Mouse (Mus musculus): ENCODE results near the gene Aqp12. TPM values are rescaled to one million over a fixed set of nuclear protein-coding genes. Genes with fewer than 3 reads are reported as not detected.

Gene Aqp12
- polyA plus RNA-seq, 1 experiment from 2014 or later = not detected

DNA sequence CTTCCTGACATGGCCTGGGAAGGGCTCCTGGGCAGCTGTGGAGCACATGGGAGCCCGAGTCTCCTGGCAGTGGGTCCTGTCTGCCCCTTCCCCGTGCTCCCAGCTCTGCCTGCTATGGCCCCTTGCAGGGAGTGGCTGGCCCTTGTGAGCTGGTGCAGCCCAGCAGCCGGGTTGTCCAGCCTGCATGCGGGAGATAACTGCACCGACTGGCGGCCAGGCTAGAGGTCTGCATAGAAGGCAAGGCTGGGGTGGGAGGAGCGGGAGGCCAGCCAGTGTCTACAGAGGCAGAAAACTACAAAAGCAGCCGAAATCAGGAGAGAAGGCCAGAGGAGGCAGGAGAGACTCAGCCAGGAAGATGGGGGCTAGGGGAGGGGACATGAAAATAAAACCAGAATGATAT, 27.9 kb downstream of the Aqp12 start:
- Histone ChIP-seq H3K27me3 (ENCODE audit: control insufficient read depth, insufficient read depth, low read length) (no peaks in the 10 kb centered on the region), H3K36me3 (ENCODE audit: control insufficient read depth, insufficient read depth, low read length) (peaks cover 65% of the 10 kb centered on the region), H3K27ac (ENCODE audit: low read depth, low read length) (no peak overlapping the region), H3K9ac (replicated peaks; ENCODE audit: low read depth, low read length) (no peak overlapping the region), H3K4me3 (ENCODE audit: low read depth, low read length) (no peak overlapping the region), H3K4me1 (ENCODE audit: control insufficient read depth, insufficient read depth, low read length) (no peaks in the 10 kb centered on the region), H3K4me2 (ENCODE audit: low read depth, low read length) (no peak overlapping the region), H3K9me3 (ENCODE audit: control insufficient read depth, low read length) (no peaks in the 10 kb centered on the region)
- no peak for ATAC-seq (ENCODE audit: low read depth)
- WGBS = 62% methylated on average over 8 of the region's 8 CpGs

- no peaks in the 10 kb centered on the region for H3K4me1 ChIP-seq (ENCODE audit: control insufficient read depth, insufficient read depth, low read length)
- no peak overlapping the region for H3K9ac ChIP-seq (replicated peaks; ENCODE audit: low read depth, low read length)
- 79% methylated on average over 4 of the region's 4 CpGs for WGBS
- no peaks in the 10 kb centered on the region for H3K27me3 ChIP-seq (ENCODE audit: control insufficient read depth, insufficient read depth, low read length)
- ATAC-seq (ENCODE audit: low read depth) = no peak
- H3K36me3 ChIP-seq (ENCODE audit: control insufficient read depth, insufficient read depth, low read length) = peaks cover 74% of the 10 kb centered on the region
- no peak overlapping the region for H3K27ac ChIP-seq (ENCODE audit: low read depth, low read length)
- H3K9me3 ChIP-seq (ENCODE audit: control insufficient read depth, low read length) = no peaks in the 10 kb centered on the region
- no peak overlapping the region for H3K4me3 ChIP-seq (ENCODE audit: low read depth, low read length)
- no peak overlapping the region for H3K4me2 ChIP-seq (ENCODE audit: low read depth, low read length)
Measured at GRCm38 (mm10) chr1:93035981-93036380, 29.8 kb downstream of the Aqp12 start.

- no peak overlapping the region for H3K4me3 ChIP-seq (ENCODE audit: low read depth, low read length)
- WGBS = 89% methylated on average over 10 of the region's 10 CpGs
- H3K9ac ChIP-seq (replicated peaks; ENCODE audit: low read depth, low read length) = no peak overlapping the region
- no peaks in the 10 kb centered on the region for H3K4me1 ChIP-seq (ENCODE audit: control insufficient read depth, insufficient read depth, low read length)
- ATAC-seq (ENCODE audit: low read depth) = no peak
- H3K9me3 ChIP-seq (ENCODE audit: control insufficient read depth, low read length) = no peaks in the 10 kb centered on the region
- H3K4me2 ChIP-seq (ENCODE audit: low read depth, low read length) = no peak overlapping the region
- H3K36me3 ChIP-seq (ENCODE audit: control insufficient read depth, insufficient read depth, low read length) = peaks cover 62% of the 10 kb centered on the region
- H3K27ac ChIP-seq (ENCODE audit: low read depth, low read length) = no peak overlapping the region
- no peaks in the 10 kb centered on the region for H3K27me3 ChIP-seq (ENCODE audit: control insufficient read depth, insufficient read depth, low read length)
Measured at GRCm38 (mm10) chr1:93046153-93046789, 40.1 kb downstream of the Aqp12 start.

DNA sequence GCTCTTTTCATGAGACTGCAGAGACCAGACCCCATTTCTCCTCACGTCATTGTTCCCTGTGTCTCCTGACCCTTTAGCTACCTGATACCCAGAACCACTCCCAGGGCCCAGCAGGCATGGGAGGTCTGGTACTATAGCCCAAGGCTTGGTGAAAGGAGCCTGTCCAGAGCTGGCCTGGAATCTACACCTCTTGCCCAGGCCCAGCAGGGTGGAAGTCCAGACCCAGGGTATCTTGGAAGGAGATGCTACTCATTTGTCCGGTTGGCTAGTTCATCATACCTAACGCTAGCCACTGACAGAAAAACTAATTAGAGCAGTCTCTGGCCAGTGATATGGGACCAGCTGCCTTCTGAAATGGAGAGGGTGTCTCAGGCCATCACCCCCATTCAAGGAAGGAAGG, 43.9 kb downstream of the Aqp12 start:
- whole genome bisulfite sequencing = 88% methylated on average over 3 of the region's 3 CpGs
- Histone ChIP-seq H3K27me3 (ENCODE audit: control insufficient read depth, insufficient read depth, low read length) (no peaks in the 10 kb centered on the region), H3K36me3 (ENCODE audit: control insufficient read depth, insufficient read depth, low read length) (peaks cover 71% of the 10 kb centered on the region), H3K4me2 (ENCODE audit: low read depth, low read length) (no peak overlapping the region), H3K4me3 (ENCODE audit: low read depth, low read length) (no peak overlapping the region), H3K27ac (ENCODE audit: low read depth, low read length) (no peak overlapping the region), H3K9ac (replicated peaks; ENCODE audit: low read depth, low read length) (no peak overlapping the region), H3K4me1 (ENCODE audit: control insufficient read depth, insufficient read depth, low read length) (no peaks in the 10 kb centered on the region), H3K9me3 (ENCODE audit: control insufficient read depth, low read length) (no peaks in the 10 kb centered on the region)
- ATAC-seq (ENCODE audit: low read depth) = no peak

DNA sequence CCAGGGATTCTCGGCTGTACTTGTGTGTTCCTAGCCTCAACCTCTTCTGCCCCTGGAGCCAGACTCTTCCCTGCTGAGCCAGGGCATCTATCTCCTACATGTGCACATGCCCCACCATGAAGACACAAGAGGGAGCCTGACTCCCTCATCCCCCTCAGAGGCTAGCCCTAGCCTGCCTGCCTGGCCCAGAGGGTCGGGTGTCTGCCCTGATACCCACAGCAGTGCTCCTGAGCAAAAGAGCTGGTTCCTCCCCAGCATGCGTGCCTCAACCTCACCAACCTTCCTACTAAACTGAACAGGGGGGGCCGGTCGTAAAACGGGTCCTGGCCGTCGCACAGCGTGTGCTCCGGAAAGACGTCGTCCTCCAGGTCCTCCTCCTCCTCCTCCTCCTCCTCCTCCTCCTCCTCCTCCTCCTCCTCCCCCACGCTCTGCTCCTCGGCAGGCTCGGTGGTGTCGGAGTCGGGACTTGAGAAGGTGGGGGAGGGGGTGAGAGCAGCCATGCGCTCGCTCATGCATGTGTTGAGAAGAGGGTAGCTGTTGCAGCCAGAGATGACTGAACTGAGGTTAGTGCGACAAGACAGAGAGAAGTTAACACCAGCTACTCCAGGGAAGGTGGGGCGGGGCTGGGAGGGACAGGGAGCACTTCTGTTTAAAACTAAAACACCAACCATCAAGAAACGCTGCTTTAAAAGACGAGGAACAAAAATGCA, 45.1 kb downstream of the Aqp12 start:
- H3K4me2 ChIP-seq (ENCODE audit: low read depth, low read length) = no peak overlapping the region
- no peaks in the 10 kb centered on the region for H3K4me1 ChIP-seq (ENCODE audit: control insufficient read depth, insufficient read depth, low read length)
- no peaks in the 10 kb centered on the region for H3K9me3 ChIP-seq (ENCODE audit: control insufficient read depth, low read length)
- peaks cover 75% of the 10 kb centered on the region for H3K36me3 ChIP-seq (ENCODE audit: control insufficient read depth, insufficient read depth, low read length)
- 36% methylated on average over 22 of the region's 23 CpGs for WGBS
- no peak overlapping the region for H3K27ac ChIP-seq (ENCODE audit: low read depth, low read length)
- H3K4me3 ChIP-seq (ENCODE audit: low read depth, low read length) = no peak overlapping the region
- H3K9ac ChIP-seq (replicated peaks; ENCODE audit: low read depth, low read length) = no peak overlapping the region
- H3K27me3 ChIP-seq (ENCODE audit: control insufficient read depth, insufficient read depth, low read length) = no peaks in the 10 kb centered on the region
- no peak for ATAC-seq (ENCODE audit: low read depth)

Other genes with a start within 250 kb of the Aqp12 start
- gene Gpc1, start 174.7 kb upstream of the Aqp12 start, polyA plus RNA-seq (2014; fragmentation: Nextera tagmentation; extraction: Ambion mirVana) = 58.5 and 65.7 TPM in 2 replicates
- gene Ankmy1, start 103.4 kb upstream of the Aqp12 start, polyA plus RNA-seq (2014; fragmentation: Nextera tagmentation; extraction: Ambion mirVana) = 1.1 and 4.6 TPM in 2 replicates
- gene Dusp28, start 99.4 kb upstream of the Aqp12 start, polyA plus RNA-seq (2014; fragmentation: Nextera tagmentation; extraction: Ambion mirVana) = 15.9 and 18.0 TPM in 2 replicates
- gene Rnpepl1, start 95.6 kb upstream of the Aqp12 start, polyA plus RNA-seq (2014; fragmentation: Nextera tagmentation; extraction: Ambion mirVana) = 27.0 and 31.6 TPM in 2 replicates
- 53.6 and 58.4 TPM in 2 replicates for gene Capn10, start 72.0 kb upstream of the Aqp12 start, polyA plus RNA-seq (2014; fragmentation: Nextera tagmentation; extraction: Ambion mirVana)
- gene Gpr35, start 55.5 kb upstream of the Aqp12 start, polyA plus RNA-seq (2014; fragmentation: Nextera tagmentation; extraction: Ambion mirVana) = 0.44 and 0.95 TPM in 2 replicates
- gene Kif1a, start 95.6 kb downstream of the Aqp12 start, polyA plus RNA-seq (2014; fragmentation: Nextera tagmentation; extraction: Ambion mirVana) = 377 and 438 TPM in 2 replicates
- gene Agxt, start 128.9 kb downstream of the Aqp12 start, polyA plus RNA-seq (2014; fragmentation: Nextera tagmentation; extraction: Ambion mirVana) = not detected in 2 replicates
- gene 2310007B03Rik, start 154.6 kb downstream of the Aqp12 start, polyA plus RNA-seq (2014; fragmentation: Nextera tagmentation; extraction: Ambion mirVana) = not detected in 2 replicates
- 0.08 and 0.14 TPM in 2 replicates for gene Crocc2, start 162.4 kb downstream of the Aqp12 start, polyA plus RNA-seq (2014; fragmentation: Nextera tagmentation; extraction: Ambion mirVana)
- gene Sned1, start 229.5 kb downstream of the Aqp12 start, polyA plus RNA-seq (2014; fragmentation: Nextera tagmentation; extraction: Ambion mirVana) = 2.8 and 9.6 TPM in 2 replicates

All from neural tube, embryonic 14.5 days (tissue).